Mouse (Mus musculus) myocyte (in vitro differentiated cells): ENCODE measurements around the gene Myb.

Experiments used
- MAX ChIP-seq: IDR thresholded peaks from one replicate; pipeline ENCODE4 v1.6.1; 2011; ENCODE audit warnings: low read depth, mild to moderate bottlenecking, control low read depth
- POLR2A ChIP-seq: IDR thresholded peaks from one replicate; pipeline ENCODE4 v1.6.1; 2011; ENCODE audit warnings: low read depth, mild to moderate bottlenecking, control low read depth, moderate library complexity; ENCODE audit not compliant: insufficient read length
- SRF ChIP-seq: IDR thresholded peaks from one replicate; pipeline ENCODE4 v1.6.1; 2011; ENCODE audit warnings: low read depth; ENCODE audit not compliant: control insufficient read depth, insufficient read length
- TCF3 ChIP-seq: IDR thresholded peaks from one replicate; pipeline ENCODE4 v1.6.1; 2011; ENCODE audit warnings: low read depth, control low read depth; ENCODE audit not compliant: insufficient read length

GRCm38 (mm10) chr10:21160537-21161358 lies at the start of gene Myb:
- TF ChIP-seq MAX (no peak), SRF (no peak), POLR2A (no peak), TCF3 (no peak)
